Mouse (Mus musculus) liver, embryonic 11.5 days (tissue): ENCODE measurements around the gene Syngr3. TPM values are rescaled to one million over a fixed set of nuclear protein-coding genes. Genes with fewer than 3 reads are reported as not detected.
A peak's percentile ranks its signal among the peaks of the same experiment; 100 is the strongest.

ENCODE experiments used
- ATAC-seq: fragments of 200-750 bp; cut with Nextera tagmentation; replicated peaks from 2 replicates; pipeline ENCODE4 v1.8.0; 2017; ENCODE audit warnings: moderate number of reproducible peaks, mild to moderate bottlenecking, moderate TSS enrichment, moderate library complexity; ENCODE audit not compliant: low FRiP score
- DNase-seq: peaks from one replicate; pipeline ENCODE4 v3.0.0-alpha.2; 2017; ENCODE audit warnings: low spot score
- H3K27ac ChIP-seq: fragments of 300-500 bp; sonication (generic); 2 replicates; pipeline ENCODE4 v1.5.1; 2014; ENCODE audit warnings: mild to moderate bottlenecking, low read depth, low read length, control low read depth
- H3K27me3 ChIP-seq: fragments of 300-500 bp; sonication (generic); replicated peaks from 2 replicates; pipeline ENCODE4 v1.6.1; 2014; ENCODE audit warnings: low read length, mixed read lengths; ENCODE audit not compliant: control insufficient read depth, insufficient read depth
- H3K36me3 ChIP-seq: fragments of 300-500 bp; sonication (generic); 2 replicates; pipeline ENCODE4 v1.6.1; 2014; ENCODE audit warnings: mild to moderate bottlenecking, low read length, moderate library complexity, mixed read lengths; ENCODE audit not compliant: control insufficient read depth, insufficient read depth
- H3K4me1 ChIP-seq: fragments of 300-500 bp; sonication (generic); replicated peaks from 2 replicates; pipeline ENCODE4 v1.6.1; 2014; ENCODE audit warnings: low read length, mixed read lengths; ENCODE audit not compliant: control insufficient read depth, insufficient read depth
- H3K4me2 ChIP-seq: fragments of 300-500 bp; sonication (generic); 2 replicates; pipeline ENCODE4 v1.6.1; 2014; ENCODE audit warnings: mild to moderate bottlenecking, control low read depth, moderate library complexity
- H3K4me3 ChIP-seq: fragments of 300-500 bp; sonication (generic); 2 replicates; pipeline ENCODE4 v1.5.1; 2014; ENCODE audit warnings: low read depth, low read length, control low read depth
- H3K9ac ChIP-seq: fragments of 300-500 bp; sonication (generic); 2 replicates; pipeline ENCODE4 v1.6.1; 2014; ENCODE audit warnings: low read depth, low read length, control low read depth
- H3K9me3 ChIP-seq: fragments of 300-500 bp; sonication (generic); 2 replicates; pipeline ENCODE4 v1.6.1; 2016; ENCODE audit warnings: low read length, inconsistent platforms, mixed read lengths; ENCODE audit not compliant: control insufficient read depth
- WGBS: fragments of 180-500 bp; shearing (Covaris S2); extraction: QIAGEN DNeasy Blood & Tissue Kit; methylation state at CpG from one replicate; pipeline ENCODE4 v1.1.7; 2014; 5-methylcytosine and 5-hydroxymethylcytosine counted together
- polyA plus RNA-seq: library from polyadenylated mRNA; unstranded; fragments of >200 nt; fragmentation: Nextera tagmentation; extraction: Ambion mirVana; gene quantifications from 2 replicates; pipeline ENCODE4 v1.2.1, GENCODE M21; 2014

The Syngr3 gene
- polyA plus RNA-seq, 1 experiment from 2014 or later = 0.49 TPM

GRCm38 (mm10) chr17:24649581-24650069 lies 40.1 kb downstream of the Syngr3 start:
- under 1% methylated on average over 35 of the region's 35 CpGs for WGBS
- Histone ChIP-seq H3K9me3 (no peaks in the 10 kb centered on the region), H3K9ac (peak overlapping the region; percentile 77), H3K27ac (no peak overlapping the region), H3K27me3 (peaks cover 29% of the 10 kb centered on the region), H3K4me3 (peak overlapping the region; percentile 71), H3K36me3 (no peaks in the 10 kb centered on the region), H3K4me2 (peak overlapping the region; percentile 97), H3K4me1 (peaks cover 29% of the 10 kb centered on the region)
- no peak for DNase-seq
- peak; percentile 52; the same call in 1 of the 2 replicates for ATAC-seq

- peaks cover 29% of the 10 kb centered on the region for H3K27me3 ChIP-seq
- no peaks in the 10 kb centered on the region for H3K36me3 ChIP-seq
- no peak overlapping the region for H3K27ac ChIP-seq
- peak overlapping the region; percentile 97 for H3K4me2 ChIP-seq
- H3K9ac ChIP-seq = no peak overlapping the region
- H3K4me3 ChIP-seq = peak overlapping the region; percentile 71
- H3K4me1 ChIP-seq = peaks cover 37% of the 10 kb centered on the region
- WGBS = 69% methylated on average over 10 of the region's 10 CpGs
- ATAC-seq = no peak
- DNase-seq = no peak
- no peaks in the 10 kb centered on the region for H3K9me3 ChIP-seq
These were observed 40.9 kb downstream of the Syngr3 start for GRCm38 (mm10) chr17:24648731-24649377.

GRCm38 (mm10) chr17:24647493-24647892 lies 42.3 kb downstream of the Syngr3 start:
- H3K27ac ChIP-seq = peak overlapping the region; percentile 38; the same call in 1 of the 2 replicates
- ATAC-seq (no peak), DNase-seq (no peak)
- H3K27me3 ChIP-seq = peaks cover 29% of the 10 kb centered on the region
- H3K4me2 ChIP-seq = no peak overlapping the region
- H3K9ac ChIP-seq = no peak overlapping the region
- no peak overlapping the region for H3K4me3 ChIP-seq
- 79% methylated on average over 11 of the region's 11 CpGs for WGBS
- H3K4me1 ChIP-seq = peaks cover 40% of the 10 kb centered on the region
- no peaks in the 10 kb centered on the region for H3K36me3 ChIP-seq
- H3K9me3 ChIP-seq = no peaks in the 10 kb centered on the region

- WGBS = 77% methylated on average over 4 of the region's 4 CpGs
These were observed 43.4 kb downstream of the Syngr3 start for GRCm38 (mm10) chr17:24646381-24646780.

GRCm38 (mm10) chr17:24645916-24646315 lies 43.8 kb downstream of the Syngr3 start:
- Histone ChIP-seq H3K4me1 (peaks cover 40% of the 10 kb centered on the region), H3K9me3 (no peaks in the 10 kb centered on the region), H3K4me2 (no peak overlapping the region), H3K27ac (no peak overlapping the region), H3K9ac (no peak overlapping the region), H3K36me3 (peaks cover 1% of the 10 kb centered on the region; the same call in 1 of the 2 replicates), H3K4me3 (no peak overlapping the region), H3K27me3 (peaks cover 21% of the 10 kb centered on the region)
- ATAC-seq = no peak
- 47% methylated on average over 3 of the region's 3 CpGs for WGBS
- DNase-seq = no peak

More at GRCm38 (mm10) chr17:24646381-24646780, 43.4 kb downstream of the Syngr3 start:
- ATAC-seq = no peak
- no peak for DNase-seq
- Histone ChIP-seq H3K4me1 (peaks cover 40% of the 10 kb centered on the region), H3K4me2 (no peak overlapping the region), H3K4me3 (no peak overlapping the region), H3K27ac (no peak overlapping the region), H3K9ac (no peak overlapping the region), H3K27me3 (peaks cover 25% of the 10 kb centered on the region), H3K9me3 (no peaks in the 10 kb centered on the region), H3K36me3 (no peaks in the 10 kb centered on the region)

- H3K9ac ChIP-seq = no peak overlapping the region; the same call in 1 of the 2 replicates
- no peaks in the 10 kb centered on the region for H3K9me3 ChIP-seq
- peaks cover 2% of the 10 kb centered on the region; the same call in 1 of the 2 replicates for H3K36me3 ChIP-seq
- peak overlapping the region; percentile 16 for H3K4me2 ChIP-seq
- H3K27me3 ChIP-seq = peaks cover 14% of the 10 kb centered on the region
- DNase-seq (no peak), ATAC-seq (peak; percentile 47; the same call in 1 of the 2 replicates)
- 52% methylated on average over 8 of the region's 9 CpGs for WGBS
- H3K4me3 ChIP-seq = 0 out of 2 replicates have a peak overlapping the region, but pooled peaks have one; percentile 5
- H3K27ac ChIP-seq = peak overlapping the region; percentile 58
- peaks cover 35% of the 10 kb centered on the region for H3K4me1 ChIP-seq
These were observed 44.7 kb downstream of the Syngr3 start for GRCm38 (mm10) chr17:24644875-24645721.

- peak overlapping the region; percentile 58; the same call in 1 of the 2 replicates for H3K27ac ChIP-seq
These were observed 45.6 kb downstream of the Syngr3 start for GRCm38 (mm10) chr17:24644030-24644715.

GRCm38 (mm10) chr17:24642791-24643343 lies 46.9 kb downstream of the Syngr3 start:
- ATAC-seq (no peak), DNase-seq (no peak)
- no peak overlapping the region for H3K4me2 ChIP-seq
- H3K27me3 ChIP-seq = no peaks in the 10 kb centered on the region
- no peak overlapping the region for H3K9ac ChIP-seq
- H3K4me1 ChIP-seq = peaks cover 29% of the 10 kb centered on the region
- no peak overlapping the region for H3K4me3 ChIP-seq
- WGBS = 68% methylated on average over 6 of the region's 6 CpGs
- H3K27ac ChIP-seq = no peak overlapping the region
- H3K9me3 ChIP-seq = no peaks in the 10 kb centered on the region
- H3K36me3 ChIP-seq = peaks cover 5% of the 10 kb centered on the region; the same call in 1 of the 2 replicates

More at GRCm38 (mm10) chr17:24644030-24644715, 45.6 kb downstream of the Syngr3 start:
- 41% methylated on average over 7 of the region's 7 CpGs for WGBS
- Histone ChIP-seq H3K27me3 (peaks cover 5% of the 10 kb centered on the region; the same call in 1 of the 2 replicates), H3K9me3 (no peaks in the 10 kb centered on the region), H3K9ac (peak overlapping the region; percentile 40; the same call in 1 of the 2 replicates), H3K4me3 (no peak overlapping the region), H3K36me3 (peaks cover 2% of the 10 kb centered on the region; the same call in 1 of the 2 replicates), H3K4me1 (peaks cover 29% of the 10 kb centered on the region), H3K4me2 (peak overlapping the region; percentile 6)
- no peak for DNase-seq
- ATAC-seq = no peak
